Mouse (Mus musculus): ENCODE data around the gene Hoxd3.

- TF ChIP-seq ZNF384 (IDR thresholded peaks at IDR 0.05; ENCODE audit: low read depth, low read length): no peak
- no peak for TF ChIP-seq ZC3H11A (IDR thresholded peaks at IDR 0.05; ENCODE audit: borderline replicate concordance, low read depth, low read length)
- no peak for TF ChIP-seq MAFK (IDR thresholded peaks at IDR 0.05; ENCODE audit: insufficient read depth, low read depth, low read length)
- no peak for TF ChIP-seq HCFC1 (IDR thresholded peaks at IDR 0.05; ENCODE audit: borderline replicate concordance, insufficient read depth, low read length)
Observed at GRCm38 (mm10) chr2:74691022-74691951, 20.4 kb upstream of the Hoxd3 start, which contains the start of gene Hoxd10.

All from ES-E14 (cell line).